Mouse (Mus musculus) thymus, adult 18-20 months (tissue): ENCODE results near the gene Slc16a9.
"Not testable (repeated sequence)": the region's sequence is repeated elsewhere in the genome, so short reads cannot be mapped to it uniquely, and the experiment has no call there.

Source experiments
- DNase-seq, 2 experiments: peaks; one replicate each; pipeline ENCODE4 v3.0.0; 2022; ENCODE audit warnings: mixed read lengths in 2 of 2

The Slc16a9 gene

GRCm38 (mm10) chr10:70244921-70245558 lies at the start of gene Slc16a9:
Gene Slc16a9 (plus strand): TSS chr10:70245100.
- DNase-seq: no peak

GRCm38 (mm10) chr10:70195279-70195678 lies 49.6 kb upstream of the Slc16a9 start:
- no peak for DNase-seq

DNA sequence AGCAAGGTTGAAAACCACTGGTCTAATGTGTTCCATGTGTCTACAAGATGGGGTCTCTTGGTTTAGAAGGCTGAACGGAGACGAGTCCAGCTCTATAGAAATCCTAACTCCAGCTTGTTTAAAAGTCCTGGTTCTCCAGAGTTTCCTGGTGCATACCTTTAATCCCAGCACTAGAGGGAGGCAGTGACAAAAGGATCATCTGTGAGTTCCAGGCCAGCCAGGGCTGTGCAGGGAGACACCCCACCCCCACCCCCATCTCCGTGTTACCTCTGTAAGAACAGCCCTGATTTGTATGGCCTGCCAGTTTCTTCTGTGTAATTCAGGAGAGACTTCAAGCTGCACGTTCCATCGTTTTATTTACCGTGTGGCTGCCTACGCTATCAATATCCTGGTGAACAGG lies 49.1 kb upstream of the Slc16a9 start:
- no peak for DNase-seq

- no peak for DNase-seq
Measured at GRCm38 (mm10) chr10:70196666-70197065, 48.2 kb upstream of the Slc16a9 start.

- DNase-seq: no peak
Measured at GRCm38 (mm10) chr10:70197601-70198000, 47.3 kb upstream of the Slc16a9 start.

GRCm38 (mm10) chr10:70198012-70198411 lies 46.9 kb upstream of the Slc16a9 start:
- no peak for DNase-seq

DNA sequence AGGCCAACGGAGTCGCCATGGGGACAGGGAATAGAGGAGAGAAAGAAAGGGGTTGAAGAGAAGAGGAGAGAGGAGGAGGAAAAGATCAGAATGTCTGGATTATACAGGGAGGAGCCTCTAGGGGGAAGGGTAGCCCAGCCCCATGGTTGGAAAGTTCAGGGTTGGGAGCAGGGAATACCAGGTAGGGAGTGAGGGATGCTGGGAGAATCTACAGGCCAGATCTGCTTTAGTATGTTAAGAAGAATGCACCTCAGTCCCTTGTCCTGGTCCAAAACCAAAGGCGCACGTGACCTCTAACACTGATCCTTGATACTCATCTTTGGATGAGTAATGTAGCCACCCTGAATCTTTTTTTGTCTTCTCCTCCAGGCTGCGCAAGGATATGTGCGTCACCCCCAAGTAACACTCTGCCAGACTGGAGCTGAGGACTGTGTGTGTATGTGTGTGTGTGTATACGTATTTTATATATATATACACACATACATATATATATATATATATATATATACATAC lies 45.9 kb upstream of the Slc16a9 start:
- DNase-seq: no peak

GRCm38 (mm10) chr10:70199466-70200210 lies 45.3 kb upstream of the Slc16a9 start:
- DNase-seq: no peak

- DNase-seq: no peak
Measured at GRCm38 (mm10) chr10:70200889-70201500, 43.9 kb upstream of the Slc16a9 start.

GRCm38 (mm10) chr10:70204505-70205399 lies 40.1 kb upstream of the Slc16a9 start, which contains the start of gene Mrln:
Gene Mrln (plus strand): TSS chr10:70204664.
- DNase-seq: no peak

- no peak for DNase-seq
Measured at GRCm38 (mm10) chr10:70211281-70211680, 33.6 kb upstream of the Slc16a9 start.

GRCm38 (mm10) chr10:70220971-70221370 lies 23.9 kb upstream of the Slc16a9 start:
- no peak for DNase-seq

DNA sequence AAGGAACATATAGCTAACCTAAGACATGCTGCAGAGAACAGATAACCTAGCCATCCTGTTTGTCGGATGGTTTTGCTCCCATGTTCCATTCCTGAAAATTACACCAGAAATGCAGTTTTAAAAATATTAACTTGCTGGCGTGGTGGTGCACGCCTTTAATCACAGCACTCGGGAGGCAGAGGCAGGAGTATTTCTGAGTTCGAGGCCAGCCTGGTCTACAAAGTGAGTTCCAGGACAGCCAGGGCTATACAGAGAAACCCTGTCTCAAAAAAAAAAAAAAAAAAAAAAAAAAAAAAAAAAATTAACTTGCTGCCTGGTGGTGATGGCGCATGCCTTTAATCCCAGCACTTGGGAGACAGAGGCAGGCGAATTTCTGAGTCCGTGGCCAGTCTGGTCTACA lies 22.7 kb upstream of the Slc16a9 start:
- not testable (repeated sequence) for DNase-seq

DNA sequence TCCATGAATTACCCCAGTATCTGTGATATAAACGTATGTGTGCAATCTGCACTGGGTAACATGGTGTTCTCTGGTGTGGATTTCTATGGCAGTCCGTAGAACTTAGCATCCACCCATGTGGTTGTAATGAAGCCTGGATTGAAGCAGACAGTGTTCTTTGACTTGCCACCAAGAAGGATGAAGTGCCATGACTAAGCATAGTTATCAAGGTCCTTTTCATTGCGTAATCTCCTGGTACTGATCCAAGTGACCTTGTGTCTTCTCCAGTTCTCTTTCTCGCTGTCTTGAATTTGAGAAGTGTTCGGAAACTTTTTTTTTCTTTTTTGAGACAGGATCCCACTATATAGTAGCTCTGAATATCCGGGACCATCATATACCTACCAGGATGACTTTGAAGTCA lies 20.3 kb upstream of the Slc16a9 start:
- no peak for DNase-seq

DNA sequence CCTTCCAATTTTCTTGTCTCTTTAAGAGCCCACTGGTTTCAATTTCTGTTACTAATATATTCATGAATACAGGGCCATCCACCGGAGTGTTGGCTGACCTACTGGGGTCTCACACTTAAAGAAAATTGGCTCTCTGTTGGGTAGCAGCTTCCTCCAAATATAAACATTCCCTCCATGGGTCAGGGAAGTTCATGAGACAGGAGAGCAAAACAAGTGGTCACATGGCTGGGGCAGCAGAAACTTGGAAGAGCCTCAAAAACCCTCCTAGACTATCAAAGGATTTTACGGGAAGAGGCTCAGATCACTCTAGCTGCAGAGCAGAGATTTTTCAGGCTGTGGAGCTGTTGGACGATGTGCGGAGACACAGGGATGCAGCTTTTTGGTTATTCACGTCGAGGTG lies 19.1 kb upstream of the Slc16a9 start:
- no peak for DNase-seq

GRCm38 (mm10) chr10:70226608-70227007 lies 18.3 kb upstream of the Slc16a9 start:
- DNase-seq: no peak

DNA sequence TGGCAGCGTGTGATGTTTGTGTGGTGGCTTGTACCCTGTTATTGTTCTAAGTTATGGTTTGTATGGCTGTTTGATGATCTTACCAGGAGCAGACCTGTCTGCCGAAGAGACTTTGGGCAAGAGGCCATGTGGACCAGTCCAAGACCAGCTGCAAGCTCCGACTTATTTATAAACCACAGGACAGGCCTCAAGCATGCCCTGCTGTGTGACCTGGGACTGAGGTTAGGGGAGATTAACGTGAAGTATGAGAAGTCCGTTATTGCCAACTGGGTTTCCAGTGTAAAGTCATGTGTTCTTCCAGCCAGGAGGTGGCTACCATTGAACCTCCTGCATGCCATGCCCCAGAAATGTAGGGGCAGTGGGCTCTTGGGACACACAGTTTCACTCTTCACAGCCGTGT lies 14.5 kb upstream of the Slc16a9 start:
- DNase-seq: no peak

- DNase-seq: no peak
Measured at GRCm38 (mm10) chr10:70237936-70238335, 7.0 kb upstream of the Slc16a9 start.

- DNase-seq: no peak
Measured at GRCm38 (mm10) chr10:70242751-70243444, 2.0 kb upstream of the Slc16a9 start.

DNA sequence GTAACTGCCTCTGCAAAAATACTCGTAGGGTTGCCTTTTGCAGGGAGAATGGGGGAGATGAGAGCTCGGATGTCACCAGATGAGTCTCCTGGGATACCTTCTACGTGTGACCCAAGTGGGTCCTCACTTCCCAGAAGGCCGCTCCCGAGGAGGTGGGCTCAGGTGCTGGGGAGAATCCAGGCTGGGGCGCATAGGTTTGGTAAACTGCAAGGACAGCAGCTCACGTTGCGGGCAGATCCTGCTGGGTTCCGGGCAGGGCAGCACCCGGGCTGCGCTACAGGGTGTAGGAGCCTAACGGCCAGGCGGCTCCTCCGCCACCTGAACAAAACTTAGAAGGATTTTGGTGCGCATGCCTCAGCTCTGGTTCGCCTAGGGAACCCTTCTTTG lies 652 bp downstream of the Slc16a9 start:
- no peak for DNase-seq

GRCm38 (mm10) chr10:70246076-70246475 lies 1.2 kb downstream of the Slc16a9 start:
- no peak for DNase-seq

DNA sequence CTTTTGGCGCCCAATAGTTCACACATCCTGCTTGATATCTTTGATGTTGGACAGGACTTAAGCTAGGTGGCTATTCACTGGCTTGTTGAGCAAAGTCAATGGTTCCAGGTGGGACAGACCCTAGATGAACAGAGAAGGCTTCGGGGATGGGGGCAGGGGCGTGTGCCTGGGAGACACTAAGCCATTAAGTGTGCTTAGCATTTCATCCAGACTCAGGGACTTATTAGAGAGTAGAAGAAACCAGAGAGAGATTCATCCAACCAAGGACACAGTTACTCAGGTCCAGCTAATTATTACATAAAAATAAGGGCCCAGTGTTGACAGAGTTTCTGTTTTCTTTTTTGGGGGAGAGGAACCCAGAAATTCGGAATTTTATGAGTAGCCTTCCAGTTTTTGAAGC lies 5.5 kb downstream of the Slc16a9 start:
- no peak for DNase-seq
